Mouse (Mus musculus): ENCODE results near the gene Kmt2e.

- TF ChIP-seq CTCF (IDR thresholded peaks at IDR 0.05; ENCODE audit: low read depth) (no peak), EP300 (IDR thresholded peaks at IDR 0.05; ENCODE audit: low read depth) (no peak)
Measured at GRCm38 (mm10) chr5:23395721-23396120, 38.5 kb upstream of the Kmt2e start.
